Comparison of ENCODE assay signal across 9 mouse cellular contexts in the genomic region with DNA sequence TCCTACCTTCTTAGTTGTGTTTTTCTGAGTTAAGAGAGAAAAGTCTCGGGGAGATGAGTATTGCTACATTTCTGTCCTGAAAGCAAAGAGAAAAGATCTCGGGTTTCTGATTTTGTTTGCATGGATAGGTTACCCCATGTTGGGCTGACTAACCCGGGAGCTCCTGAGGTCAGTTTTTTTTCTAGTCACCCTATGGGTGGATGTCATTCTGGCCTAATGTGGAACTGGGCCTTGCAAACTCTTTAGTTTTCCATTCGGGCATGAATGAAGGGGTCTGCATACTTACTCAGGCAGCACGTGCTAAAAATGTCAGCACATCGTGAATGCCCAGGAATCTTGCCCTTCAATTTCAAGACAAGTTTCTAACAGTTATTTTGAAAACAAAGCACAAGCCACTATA. TPM values are rescaled to one million over a fixed set of nuclear protein-coding genes. Genes with fewer than 3 reads are reported as not detected.
DNase-seq lines count a peak whose midpoint lies in the region; ATAC-seq lines count a peak whose summit lies in the region.
"Had no signal": no experiment of that assay in that cellular context is flagged by ENCODE, and none has a peak within 500 bp of the region (broad histone marks: within the 10 kb centered on the region; RNA-seq: fewer than 3 reads in every experiment).

No protein-coding gene starts in this region.

- H3K27ac ChIP-seq in liver, embryonic 16.5 days (ENCODE audit: low read length): peak overlapping the region; percentile 40; the same call in 1 of the 2 replicates
- H3K27ac ChIP-seq: macrophage had no signal

- H3K9me3 ChIP-seq in liver, embryonic 16.5 days (replicated peaks; ENCODE audit: control insufficient read depth, low read length): no peaks in the 10 kb centered on the region

- no peak for ATAC-seq in liver, embryonic 16.5 days (ENCODE audit: low read depth)

- H3K27me3 ChIP-seq in liver, embryonic 16.5 days (ENCODE audit: control insufficient read depth, insufficient read depth, low read depth, low read length): no peaks in the 10 kb centered on the region

- H3K36me3 ChIP-seq in liver, embryonic 16.5 days (ENCODE audit: control insufficient read depth, insufficient read depth): no peaks in the 10 kb centered on the region

- H3K4me2 ChIP-seq in liver, embryonic 16.5 days (ENCODE audit: low read depth, low read length): peak overlapping the region; percentile 92

- WGBS in liver, embryonic 16.5 days (ENCODE audit: insufficient replicate concordance): 50% methylated on average over 6 of the region's 6 CpGs

- H3K4me1 ChIP-seq in liver, embryonic 16.5 days (ENCODE audit: control insufficient read depth, low read depth, low read length): peaks cover 23% of the 10 kb centered on the region

- peak overlapping the region; percentile 85 for H3K9ac ChIP-seq in liver, embryonic 16.5 days (ENCODE audit: low read depth, low read length)

- DNase-seq in embryo, embryonic 10 days (ENCODE audit: low spot score): peak; percentile 4
- no peak for DNase-seq in embryo, embryonic 10.5 days (ENCODE audit: low spot score)
- peak; percentile 45 for DNase-seq in A20 (ENCODE audit: low read depth, low spot score)
- peak; percentile 48 for DNase-seq in forelimb bud, embryonic 11.5 days (ENCODE audit: low read depth, low spot score)
- no peak for DNase-seq in urinary bladder, adult 2 months (ENCODE audit: low spot score)
- DNase-seq in adrenal gland, postnatal 25 days: no peak
- DNase-seq in spleen, postnatal 14 days (ENCODE audit: low spot score in 2 of 2): no peak

- H3K4me3 ChIP-seq in liver, embryonic 16.5 days (ENCODE audit: low read depth, low read length): peak overlapping the region; percentile 82

RNA-seq across cellular contexts. Expression of gene Slc35g1, which starts 1.2 kb away (rescaled TPM):
- 3.1 and 3.4 TPM in 2 replicates for polyA plus RNA-seq in liver, embryonic 16.5 days (2015; fragmentation: Nextera tagmentation; extraction: Ambion mirVana)
- polyA plus RNA-seq in urinary bladder, adult 2 months (2012; rRNA removed): 36.8 and 60.7 TPM in 2 replicates
- total RNA-seq in adrenal gland, postnatal 25 days (2021): 22.5 and 28.3 TPM in 2 replicates

Comparison
In these comparisons a context has a peak if more than half of its experiments do, and no peak if none do; other contexts are left out.
1. DNase-seq: peak in embryo, embryonic 10 days (single experiment), A20 (single experiment) and forelimb bud, embryonic 11.5 days (single experiment); none in embryo, embryonic 10.5 days (single experiment), urinary bladder, adult 2 months (single experiment), adrenal gland, postnatal 25 days (single experiment) and spleen, postnatal 14 days (0 of 2).